Mouse (Mus musculus) embryonic facial prominence, embryonic 13.5 days (tissue): ENCODE measurements at regions not wholly inside any gene's neighbourhood (a gene's known extent, or its start where the extent isn't known, plus 50 kb on each side); places are given as distances from the start of the nearest gene placed in this dataset.

Source experiments
- ATAC-seq: fragments of 200-750 bp; cut with Nextera tagmentation; 2 replicates; pipeline ENCODE4 v1.8.0; 2017; ENCODE audit warnings: low read depth; ENCODE audit not compliant: insufficient number of reproducible peaks, insufficient read depth, low FRiP score, low TSS enrichment
- H3K27ac ChIP-seq: fragments of 300-500 bp; sonication (generic); 2 replicates; pipeline ENCODE4 v1.5.1; 2015; ENCODE audit warnings: moderate library complexity, mild to moderate bottlenecking, inconsistent platforms
- H3K27me3 ChIP-seq: fragments of 300-500 bp; sonication (generic); 2 replicates; pipeline ENCODE4 v1.6.1; 2015; ENCODE audit warnings: mild to moderate bottlenecking, inconsistent platforms
- H3K36me3 ChIP-seq: fragments of 300-500 bp; sonication (generic); 2 replicates; pipeline ENCODE4 v1.6.1; 2015; ENCODE audit warnings: mild to moderate bottlenecking, inconsistent platforms
- H3K4me1 ChIP-seq: fragments of 300-500 bp; sonication (generic); 2 replicates; pipeline ENCODE4 v1.6.1; 2015; ENCODE audit warnings: inconsistent platforms
- H3K4me2 ChIP-seq: fragments of 300-500 bp; sonication (generic); 2 replicates; pipeline ENCODE4 v1.6.1; 2015; ENCODE audit warnings: moderate library complexity, mild to moderate bottlenecking, inconsistent platforms
- H3K4me3 ChIP-seq: fragments of 300-500 bp; sonication (generic); 2 replicates; pipeline ENCODE4 v1.5.1; 2015; ENCODE audit warnings: mild to moderate bottlenecking, inconsistent platforms
- H3K9ac ChIP-seq: fragments of 300-500 bp; sonication (generic); 2 replicates; pipeline ENCODE4 v1.6.1; 2015; ENCODE audit warnings: mild to moderate bottlenecking, inconsistent platforms
- H3K9me3 ChIP-seq: fragments of 300-500 bp; sonication (generic); 2 replicates; pipeline ENCODE4 v1.6.1; 2016; ENCODE audit warnings: inconsistent platforms
- WGBS: fragments of 180-500 bp; shearing (Covaris S2); methylation state at CpG from one replicate; pipeline ENCODE4 v1.1.7; 2015; ENCODE audit warnings: mixed read lengths; 5-methylcytosine and 5-hydroxymethylcytosine counted together

- Histone ChIP-seq H3K9me3 (no peaks in the 10 kb centered on the region), H3K27me3 (no peaks in the 10 kb centered on the region), H3K36me3 (no peaks in the 10 kb centered on the region), H3K4me2 (no peak overlapping the region), H3K27ac (no peak overlapping the region), H3K4me1 (no peaks in the 10 kb centered on the region), H3K9ac (no peak overlapping the region), H3K4me3 (no peak overlapping the region)
- WGBS, result 83% methylated on average over 1 of the region's 1 CpGs
- ATAC-seq, result no peak
These were observed 50.4 kb upstream of the Atg10 start for GRCm38 (mm10) chr13:91274131-91274530.

- Histone ChIP-seq H3K4me2 (no peak overlapping the region), H3K4me1 (no peaks in the 10 kb centered on the region), H3K27me3 (no peaks in the 10 kb centered on the region), H3K9me3 (no peaks in the 10 kb centered on the region), H3K9ac (no peak overlapping the region), H3K36me3 (no peaks in the 10 kb centered on the region), H3K4me3 (no peak overlapping the region), H3K27ac (no peak overlapping the region)
- 73% methylated on average over 6 of the region's 6 CpGs for WGBS
- no peak for ATAC-seq
These were observed 50.8 kb upstream of the Atg10 start for GRCm38 (mm10) chr13:91274615-91275014.

- Histone ChIP-seq H3K4me3 (no peak overlapping the region), H3K27ac (no peak overlapping the region), H3K9ac (no peak overlapping the region), H3K4me2 (no peak overlapping the region), H3K9me3 (no peaks in the 10 kb centered on the region), H3K36me3 (no peaks in the 10 kb centered on the region), H3K4me1 (no peaks in the 10 kb centered on the region), H3K27me3 (no peaks in the 10 kb centered on the region)
- WGBS, result 72% methylated on average over 3 of the region's 3 CpGs
- no peak for ATAC-seq
These were observed 55.7 kb upstream of the Atg10 start for GRCm38 (mm10) chr13:91279487-91279886.

GRCm38 (mm10) chr13:91295552-91296170, 71.9 kb upstream of the Atg10 start:
- Histone ChIP-seq H3K27me3 (no peaks in the 10 kb centered on the region), H3K27ac (no peak overlapping the region), H3K4me1 (no peaks in the 10 kb centered on the region), H3K9me3 (no peaks in the 10 kb centered on the region), H3K36me3 (no peaks in the 10 kb centered on the region), H3K4me3 (no peak overlapping the region), H3K9ac (no peak overlapping the region), H3K4me2 (no peak overlapping the region)
- no peak for ATAC-seq
- 79% methylated on average over 7 of the region's 7 CpGs for WGBS

- no peak overlapping the region for H3K4me3 ChIP-seq
- H3K9ac ChIP-seq, result no peak overlapping the region
- H3K9me3 ChIP-seq, result no peaks in the 10 kb centered on the region
- no peak for ATAC-seq
- 71% methylated on average over 5 of the region's 5 CpGs for WGBS
- H3K27me3 ChIP-seq, result no peaks in the 10 kb centered on the region
- H3K4me1 ChIP-seq, result no peaks in the 10 kb centered on the region
- H3K27ac ChIP-seq, result no peak overlapping the region
- no peaks in the 10 kb centered on the region for H3K36me3 ChIP-seq
- H3K4me2 ChIP-seq, result no peak overlapping the region
These were observed 72.9 kb upstream of the Atg10 start for GRCm38 (mm10) chr13:91296521-91297160.

GRCm38 (mm10) chr13:91301849-91302248, 78.1 kb upstream of the Atg10 start:
- H3K27me3 ChIP-seq, result no peaks in the 10 kb centered on the region
- H3K4me1 ChIP-seq, result no peaks in the 10 kb centered on the region
- H3K4me2 ChIP-seq, result no peak overlapping the region
- ATAC-seq, result no peak
- no peaks in the 10 kb centered on the region for H3K36me3 ChIP-seq
- no peak overlapping the region for H3K4me3 ChIP-seq
- no peaks in the 10 kb centered on the region for H3K9me3 ChIP-seq
- no peak overlapping the region for H3K9ac ChIP-seq
- 78% methylated on average over 1 of the region's 1 CpGs for WGBS
- no peak overlapping the region for H3K27ac ChIP-seq

- H3K4me2 ChIP-seq, result no peak overlapping the region
- H3K4me3 ChIP-seq, result no peak overlapping the region
- H3K27me3 ChIP-seq, result no peaks in the 10 kb centered on the region
- H3K4me1 ChIP-seq, result no peaks in the 10 kb centered on the region
- H3K9me3 ChIP-seq, result no peaks in the 10 kb centered on the region
- H3K27ac ChIP-seq, result no peak overlapping the region
- H3K9ac ChIP-seq, result no peak overlapping the region
- no peaks in the 10 kb centered on the region for H3K36me3 ChIP-seq
- ATAC-seq, result no peak
- 61% methylated on average over 6 of the region's 6 CpGs for WGBS
These were observed 82.1 kb upstream of the Atg10 start for GRCm38 (mm10) chr13:91305697-91306405.

GRCm38 (mm10) chr13:91306545-91306944, 82.8 kb upstream of the Atg10 start:
- no peak for ATAC-seq
- H3K4me2 ChIP-seq, result no peak overlapping the region
- H3K36me3 ChIP-seq, result no peaks in the 10 kb centered on the region
- no peak overlapping the region for H3K4me3 ChIP-seq
- no peak overlapping the region for H3K27ac ChIP-seq
- WGBS, result 74% methylated on average over 4 of the region's 4 CpGs
- no peaks in the 10 kb centered on the region for H3K27me3 ChIP-seq
- H3K9ac ChIP-seq, result no peak overlapping the region
- H3K9me3 ChIP-seq, result no peaks in the 10 kb centered on the region
- H3K4me1 ChIP-seq, result no peaks in the 10 kb centered on the region

- Histone ChIP-seq H3K9me3 (no peaks in the 10 kb centered on the region), H3K4me1 (no peaks in the 10 kb centered on the region), H3K4me2 (no peak overlapping the region), H3K27ac (no peak overlapping the region), H3K4me3 (no peak overlapping the region), H3K36me3 (no peaks in the 10 kb centered on the region), H3K9ac (no peak overlapping the region), H3K27me3 (no peaks in the 10 kb centered on the region)
- ATAC-seq, result no peak
- 87% methylated on average over 5 of the region's 5 CpGs for WGBS
These were observed 89.3 kb upstream of the Atg10 start for GRCm38 (mm10) chr13:91312905-91313571.

- H3K27ac ChIP-seq, result no peak overlapping the region
- no peak for ATAC-seq
- H3K4me3 ChIP-seq, result no peak overlapping the region
- H3K4me1 ChIP-seq, result no peaks in the 10 kb centered on the region
- no peaks in the 10 kb centered on the region for H3K9me3 ChIP-seq
- H3K9ac ChIP-seq, result no peak overlapping the region
- WGBS, result 87% methylated on average over 6 of the region's 6 CpGs
- H3K4me2 ChIP-seq, result no peak overlapping the region
- no peaks in the 10 kb centered on the region for H3K27me3 ChIP-seq
- H3K36me3 ChIP-seq, result no peaks in the 10 kb centered on the region
These were observed 98.6 kb upstream of the Atg10 start for GRCm38 (mm10) chr13:91322331-91322730.

GRCm38 (mm10) chr13:91326834-91327233, 103.1 kb upstream of the Atg10 start:
- H3K27me3 ChIP-seq, result no peaks in the 10 kb centered on the region
- H3K27ac ChIP-seq, result no peak overlapping the region
- no peaks in the 10 kb centered on the region for H3K4me1 ChIP-seq
- 85% methylated on average over 3 of the region's 3 CpGs for WGBS
- H3K9ac ChIP-seq, result no peak overlapping the region
- no peaks in the 10 kb centered on the region for H3K9me3 ChIP-seq
- no peaks in the 10 kb centered on the region for H3K36me3 ChIP-seq
- no peak overlapping the region for H3K4me3 ChIP-seq
- ATAC-seq, result no peak
- no peak overlapping the region for H3K4me2 ChIP-seq

- Histone ChIP-seq H3K4me2 (no peak overlapping the region), H3K27me3 (no peaks in the 10 kb centered on the region), H3K9me3 (peaks cover 7% of the 10 kb centered on the region; the same call in 1 of the 2 replicates), H3K4me3 (no peak overlapping the region), H3K9ac (no peak overlapping the region), H3K27ac (no peak overlapping the region), H3K36me3 (no peaks in the 10 kb centered on the region), H3K4me1 (no peaks in the 10 kb centered on the region)
- ATAC-seq, result no peak
These were observed 110.5 kb upstream of the Atg10 start for GRCm38 (mm10) chr13:91334283-91334682.
